In genomic region chr4:99985631-99986030, GRCm38 (mm10) we compare ENCODE assay signal across 14 mouse cellular contexts.
"Had no signal": no experiment of that assay in that cellular context is flagged by ENCODE, and none has a peak within 500 bp of the region (broad histone marks: within the 10 kb centered on the region; RNA-seq: fewer than 3 reads in every experiment).

No protein-coding gene starts in this region.

- ATAC-seq: midbrain, embryonic 13.5 days had no signal

- H3K4me1 ChIP-seq: neural tube, embryonic 15.5 days; stomach, embryonic 15.5 days had no signal

- DNase-seq: kidney, adult 9 months; kidney, postnatal 10 days; layer of hippocampus, adult 9-11 months; layer of hippocampus, postnatal 36 days; lung, adult 18-20 months; right cerebral cortex, postnatal 14 days; thymus, adult 2 months; thymus, postnatal 36 days had no signal

- H3K9ac ChIP-seq: limb, embryonic 13.5 days; liver, embryonic 14.5 days; midbrain, embryonic 13.5 days; neural tube, embryonic 15.5 days; stomach, embryonic 15.5 days had no signal

- H3K9me3 ChIP-seq: limb, embryonic 13.5 days; midbrain, embryonic 13.5 days; neural tube, embryonic 15.5 days; stomach, embryonic 15.5 days had no signal

- H3K36me3 ChIP-seq: midbrain, embryonic 13.5 days; stomach, embryonic 15.5 days had no signal

- H3K4me2 ChIP-seq: limb, embryonic 13.5 days; midbrain, embryonic 13.5 days; neural tube, embryonic 15.5 days; stomach, embryonic 15.5 days had no signal

- H3K4me3 ChIP-seq: limb, embryonic 13.5 days; midbrain, embryonic 13.5 days; myocyte; neural tube, embryonic 15.5 days; stomach, embryonic 15.5 days had no signal

- H3K27ac ChIP-seq: limb, embryonic 13.5 days; liver, embryonic 14.5 days; midbrain, embryonic 13.5 days; neural tube, embryonic 15.5 days; stomach, embryonic 15.5 days had no signal

- H3K27me3 ChIP-seq: limb, embryonic 13.5 days; midbrain, embryonic 13.5 days; neural tube, embryonic 15.5 days; stomach, embryonic 15.5 days had no signal
